Mouse (Mus musculus): ENCODE data around the gene Spsb3. TPM values are rescaled to one million over a fixed set of nuclear protein-coding genes. Genes with fewer than 3 reads are reported as not detected.

The Spsb3 gene
- total RNA-seq (2023; ENCODE audit: inconsistent age), result 26.0 to 31.7 TPM (median 30.6 TPM) in 4 replicates

DNA sequence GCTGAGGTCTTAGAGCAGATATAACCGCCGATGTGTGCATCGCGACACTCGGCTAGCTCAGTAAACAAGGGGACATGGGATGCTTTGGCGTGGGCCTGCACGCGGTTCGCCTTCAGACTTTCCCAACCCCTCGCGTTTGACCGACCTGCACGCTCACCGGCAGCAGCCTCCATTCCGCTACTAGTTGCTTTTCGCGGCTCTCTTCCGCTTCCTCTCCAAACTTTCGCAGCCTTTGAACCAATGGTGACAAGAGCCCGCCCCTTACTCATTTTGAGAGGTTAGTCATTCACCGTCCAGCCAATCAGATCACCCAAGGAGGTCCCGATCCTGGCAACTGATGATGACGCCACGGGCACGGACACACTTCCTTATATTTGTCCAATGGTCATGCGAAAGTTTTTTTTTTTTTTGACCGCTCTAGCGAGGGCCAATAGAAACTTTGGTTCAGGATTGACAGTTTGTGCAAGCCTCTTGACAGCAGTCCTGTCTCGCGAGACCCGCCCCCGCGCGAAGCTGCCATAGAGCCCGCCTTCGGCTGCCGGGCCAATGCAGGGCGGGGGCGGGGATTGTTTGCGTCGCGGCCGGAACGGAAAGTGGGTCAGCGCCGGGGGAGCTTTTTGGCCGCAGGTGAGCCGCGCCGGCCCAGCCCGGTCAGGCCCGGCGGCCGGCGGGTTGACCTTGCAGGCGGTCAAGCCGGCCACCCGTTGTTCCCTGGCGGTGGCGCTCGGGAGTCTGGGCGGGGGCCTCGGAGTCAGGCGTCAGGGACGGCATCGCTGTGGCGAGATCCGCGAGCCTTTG is at the start of gene Spsb3, which contains the start of gene Nubp2:
Gene Spsb3 (plus strand): TSS at position 510 of the 798 bp plus-strand sequence.
Gene Nubp2 (minus strand): TSS at position 216 of the 798 bp plus-strand sequence.

GRCm38 (mm10) chr17:24839842-24840241 is 46.6 kb upstream of the Spsb3 start, which contains the start of gene Hagh:
Gene Hagh, plus strand, starts transcription at chr17:24840143.

DNA sequence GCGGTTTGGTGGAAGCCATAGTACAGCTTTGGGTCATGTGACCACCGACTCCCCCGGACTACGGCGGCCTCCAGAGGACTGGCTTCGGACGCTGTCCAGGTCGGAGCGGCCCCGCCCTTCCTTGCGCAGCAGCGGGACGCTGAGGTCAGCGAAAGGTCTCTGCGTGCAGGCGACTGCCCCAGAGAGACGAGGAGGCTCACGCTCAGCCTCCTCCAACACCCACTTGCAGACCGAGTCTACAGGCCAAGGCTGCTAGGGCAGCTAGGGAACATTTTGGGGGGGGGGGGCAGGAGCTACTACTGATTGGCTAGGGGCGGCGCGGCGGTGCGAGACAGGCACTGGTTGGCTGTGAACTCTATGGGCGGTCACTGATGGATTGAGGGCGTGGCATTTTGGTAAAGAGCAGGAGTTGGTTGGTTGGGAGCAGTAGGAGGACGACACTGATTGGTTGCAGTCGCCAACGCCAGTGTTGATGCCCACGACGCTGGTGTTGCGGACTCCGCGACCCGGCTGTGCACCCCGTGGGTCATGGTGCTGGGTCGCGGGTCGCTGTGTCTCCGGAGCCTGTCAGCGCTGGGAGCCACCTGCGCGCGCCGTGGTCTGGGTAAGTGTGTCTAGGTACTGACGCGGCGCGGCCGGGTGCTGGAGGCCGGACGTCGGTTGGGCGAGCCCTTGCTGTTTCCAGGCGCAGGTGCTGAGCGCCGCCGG is 36.2 kb upstream of the Spsb3 start, which contains the start of gene Fahd1:
Gene Fahd1 (minus strand): TSS at position 300 of the 708 bp plus-strand sequence.

GRCm38 (mm10) chr17:24865776-24866175 is 20.7 kb upstream of the Spsb3 start, which contains the start of gene Igfals:
Gene Igfals, plus strand, starts transcription at chr17:24865997.

DNA sequence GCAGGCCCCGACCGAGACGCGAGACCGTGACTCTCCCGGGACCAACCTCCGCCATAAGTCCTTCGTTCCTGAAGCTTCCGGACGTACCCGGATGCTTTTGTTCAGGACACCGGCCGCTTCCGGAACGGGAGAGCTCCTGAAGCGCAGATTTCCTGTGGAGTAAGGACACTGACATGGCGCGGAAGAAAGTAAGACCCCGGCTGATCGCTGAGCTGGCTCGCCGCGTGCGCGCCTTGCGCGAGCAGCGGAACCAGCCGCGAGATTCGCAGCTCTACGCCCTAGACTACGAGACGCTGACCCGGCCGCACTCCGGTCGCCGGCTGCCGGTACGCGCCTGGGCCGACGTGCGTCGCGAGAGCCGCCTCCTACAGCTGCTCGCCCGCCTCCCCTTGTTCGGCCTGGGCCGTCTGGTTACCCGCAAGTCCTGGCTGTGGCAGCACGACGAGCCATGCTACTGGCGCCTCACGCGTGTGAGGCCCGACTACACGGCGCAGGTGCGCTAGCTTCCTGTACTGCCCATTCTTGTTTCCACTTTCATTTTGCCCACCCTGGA is 8.6 kb downstream of the Spsb3 start, which contains the start of the genes Eme2 and Mrps34:
Gene Eme2 (minus strand): TSS at position 93 of the 553 bp plus-strand sequence.
Gene Mrps34 (plus strand): TSS at position 122 of the 553 bp plus-strand sequence.

GRCm38 (mm10) chr17:24896241-24896992 is 10.0 kb downstream of the Spsb3 start, which contains the start of gene Nme3:
Gene Nme3, plus strand, starts transcription at chr17:24896500.

GRCm38 (mm10) chr17:24936259-24937237 is 50.1 kb downstream of the Spsb3 start, which contains the start of gene Mapk8ip3:
Gene Mapk8ip3, minus strand, starts transcription at chr17:24936977.

Other genes starting within 250 kb of the Spsb3 start
- gene Slc9a3r2, start 236.3 kb upstream of the Spsb3 start, total RNA-seq (2023; ENCODE audit: inconsistent age), result 0.48 to 0.51 TPM in 2 of 4 replicates, not detected in the others
- not detected in 4 replicates for gene Npw, start 228.2 kb upstream of the Spsb3 start, total RNA-seq (2023; ENCODE audit: inconsistent age)
- gene Zfp598, start 217.0 kb upstream of the Spsb3 start, total RNA-seq (2023; ENCODE audit: inconsistent age), result 52.7 to 59.6 TPM (median 57.9 TPM) in 4 replicates
- gene Syngr3, start 196.7 kb upstream of the Spsb3 start, total RNA-seq (2023; ENCODE audit: inconsistent age), result not detected in 4 replicates
- 16.9 to 18.7 TPM (median 18.1 TPM) in 4 replicates for gene Gfer, start 190.5 kb upstream of the Spsb3 start, total RNA-seq (2023; ENCODE audit: inconsistent age)
- 7.7 to 11.6 TPM (median 8.4 TPM) in 4 replicates for gene Noxo1, start 190.4 kb upstream of the Spsb3 start, total RNA-seq (2023; ENCODE audit: inconsistent age)
- 31.4 to 36.1 TPM (median 33.4 TPM) in 4 replicates for gene Tbl3, start 179.0 kb upstream of the Spsb3 start, total RNA-seq (2023; ENCODE audit: inconsistent age)
- 0.78 TPM in 1 of 4 replicates, not detected in the others for gene Rnf151, start 168.6 kb upstream of the Spsb3 start, total RNA-seq (2023; ENCODE audit: inconsistent age)
- 1,210 to 1,288 TPM (median 1,234 TPM) in 4 replicates for gene Rps2, start 168.5 kb upstream of the Spsb3 start, total RNA-seq (2023; ENCODE audit: inconsistent age)
- 71.7 to 80.7 TPM (median 73.5 TPM) in 4 replicates for gene Ndufb10, start 162.2 kb upstream of the Spsb3 start, total RNA-seq (2023; ENCODE audit: inconsistent age)
- not detected in 4 replicates for gene Rpl3l, start 158.8 kb upstream of the Spsb3 start, total RNA-seq (2023; ENCODE audit: inconsistent age)
- gene Msrb1, start 150.0 kb upstream of the Spsb3 start, total RNA-seq (2023; ENCODE audit: inconsistent age), result 29.6 to 37.8 TPM (median 32.9 TPM) in 4 replicates
- gene Hs3st6, start 133.7 kb upstream of the Spsb3 start, total RNA-seq (2023; ENCODE audit: inconsistent age), result not detected in 4 replicates
- not detected in 4 replicates for gene Meiob, start 82.4 kb upstream of the Spsb3 start, total RNA-seq (2023; ENCODE audit: inconsistent age)
- gene Hagh, start 46.5 kb upstream of the Spsb3 start, total RNA-seq (2023; ENCODE audit: inconsistent age), result 27.5 to 30.3 TPM (median 27.9 TPM) in 4 replicates
- gene Fahd1, start 36.3 kb upstream of the Spsb3 start, total RNA-seq (2023; ENCODE audit: inconsistent age), result 2.0 to 2.5 TPM (median 2.2 TPM) in 4 replicates
- gene Igfals, start 20.6 kb upstream of the Spsb3 start, total RNA-seq (2023; ENCODE audit: inconsistent age), result 0.54 to 1.4 TPM (median 0.66 TPM) in 3 of 4 replicates, not detected in the other
- 54.8 to 67.5 TPM (median 67.0 TPM) in 4 replicates for gene Nubp2, start 294 bp upstream of the Spsb3 start, total RNA-seq (2023; ENCODE audit: inconsistent age)
- 65.6 to 76.2 TPM (median 68.2 TPM) in 4 replicates for gene Eme2, start 8.4 kb downstream of the Spsb3 start, total RNA-seq (2023; ENCODE audit: inconsistent age)
- 26.8 to 35.6 TPM (median 29.2 TPM) in 4 replicates for gene Mrps34, start 8.5 kb downstream of the Spsb3 start, total RNA-seq (2023; ENCODE audit: inconsistent age)
- 23.0 to 37.2 TPM (median 27.7 TPM) in 4 replicates for gene Nme3, start 9.9 kb downstream of the Spsb3 start, total RNA-seq (2023; ENCODE audit: inconsistent age)
- gene Mapk8ip3, start 50.3 kb downstream of the Spsb3 start, total RNA-seq (2023; ENCODE audit: inconsistent age), result 200 to 220 TPM (median 218 TPM) in 4 replicates
- 28.7 to 38.2 TPM (median 33.4 TPM) in 4 replicates for gene Jpt2, start 74.0 kb downstream of the Spsb3 start, total RNA-seq (2023; ENCODE audit: inconsistent age)
- gene Cramp1l, start 129.1 kb downstream of the Spsb3 start, total RNA-seq (2023; ENCODE audit: inconsistent age), result 38.2 to 47.6 TPM (median 41.7 TPM) in 4 replicates
- gene Ift140, start 129.4 kb downstream of the Spsb3 start, total RNA-seq (2023; ENCODE audit: inconsistent age), result 66.0 to 71.9 TPM (median 68.3 TPM) in 4 replicates
- not detected in 4 replicates for gene Tmem204, start 196.9 kb downstream of the Spsb3 start, total RNA-seq (2023; ENCODE audit: inconsistent age)
- gene Telo2, start 229.3 kb downstream of the Spsb3 start, total RNA-seq (2023; ENCODE audit: inconsistent age), result 30.5 to 38.6 TPM (median 33.5 TPM) in 4 replicates
- not detected in 4 replicates for gene Ptx4, start 234.1 kb downstream of the Spsb3 start, total RNA-seq (2023; ENCODE audit: inconsistent age)
- gene Clcn7, start 246.7 kb downstream of the Spsb3 start, total RNA-seq (2023; ENCODE audit: inconsistent age), result 41.6 to 51.0 TPM (median 43.7 TPM) in 4 replicates

Data from B cell, adult (primary cell).